Mouse (Mus musculus): ENCODE results near the gene Arl6ip1. TPM values are rescaled to one million over a fixed set of nuclear protein-coding genes. Genes with fewer than 3 reads are reported as not detected.

The Arl6ip1 gene
- total and polyA plus RNA-seq, 3 experiments, result 21.3 to 28.9 (median 26.1) TPM

DNA sequence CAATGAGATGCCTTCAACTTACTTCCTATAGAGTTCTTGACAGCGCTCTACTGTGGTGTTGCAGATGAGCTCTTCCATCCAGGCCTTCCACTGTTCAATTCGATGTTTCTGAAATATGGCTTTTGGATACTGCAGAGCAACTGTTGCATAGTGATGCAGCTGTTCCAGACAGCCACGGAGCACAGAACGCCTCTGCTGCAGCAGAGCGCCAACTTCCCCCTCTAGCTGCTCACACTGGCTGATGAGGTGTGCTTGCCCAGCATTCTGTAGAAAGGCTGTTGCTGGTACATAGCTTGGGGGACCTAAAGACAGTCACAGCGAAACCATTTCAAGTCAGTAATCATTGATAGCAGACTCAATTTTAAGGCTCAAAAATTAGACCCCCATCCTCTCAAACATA lies 24.7 kb upstream of the Arl6ip1 start:
- intact Hi-C loops (cut with DNase I), result no loop called here
- peaks cover 22% of the 10 kb centered on the region for H3K36me3 ChIP-seq (ENCODE audit: control insufficient read depth, insufficient read depth, low read length)
- WGBS, result 88% methylated on average over 6 of the region's 6 CpGs

DNA sequence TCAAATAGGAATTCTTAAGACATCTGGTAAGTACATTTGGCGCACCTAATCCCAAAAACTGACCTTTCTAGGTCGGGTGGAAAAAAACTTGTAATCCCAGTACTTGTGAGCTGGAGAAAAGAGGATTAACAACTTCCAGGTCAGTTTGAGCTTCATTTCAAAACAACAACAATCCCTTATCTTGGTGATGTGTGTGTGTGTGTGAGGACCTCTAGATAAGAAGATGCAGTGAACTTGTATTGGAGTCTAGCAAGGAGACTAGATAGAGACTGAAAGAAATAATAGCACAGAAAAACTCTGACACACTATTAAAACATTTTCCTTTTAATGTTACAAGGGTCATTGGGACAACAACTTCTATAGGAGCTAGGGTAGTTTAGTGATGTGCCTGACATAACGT lies 14.1 kb upstream of the Arl6ip1 start:
- TF ChIP-seq POLR2A (IDR thresholded peaks at IDR 0.05; ENCODE audit: insufficient read depth, low read depth, low read length), result no peak
- no peak for TF ChIP-seq EP300 (IDR thresholded peaks at IDR 0.05; ENCODE audit: insufficient read depth, low read depth, low read length)
- no peak for TF ChIP-seq CTCF (IDR thresholded peaks at IDR 0.05)
- Histone ChIP-seq H3K4me3 (no peak overlapping the region), H3K79me2 (replicated peaks; ENCODE audit: control insufficient read depth, insufficient read depth, low read length) (no peaks in the 10 kb centered on the region), H3K27ac (no peak overlapping the region), H3K36me3 (ENCODE audit: control insufficient read depth, insufficient read depth, low read length) (peaks cover 6% of the 10 kb centered on the region), H3K4me1 (ENCODE audit: control insufficient read depth, insufficient read depth, low read length) (no peaks in the 10 kb centered on the region), H3K9ac (ENCODE audit: low read depth, low read length) (no peak overlapping the region), H3K27me3 (ENCODE audit: control insufficient read depth, insufficient read depth, low read length) (no peaks in the 10 kb centered on the region)
- no peak for DNase-seq
- intact Hi-C loops (cut with DNase I), result no loop called here
- WGBS, result 87% methylated on average over 3 of the region's 3 CpGs

More for the DNA sequence above, 24.7 kb upstream of the Arl6ip1 start:
- Histone ChIP-seq H3K27ac (no peak overlapping the region), H3K9ac (ENCODE audit: low read depth, low read length) (no peak overlapping the region), H3K79me2 (replicated peaks; ENCODE audit: control insufficient read depth, insufficient read depth, low read length) (no peaks in the 10 kb centered on the region), H3K27me3 (ENCODE audit: control insufficient read depth, insufficient read depth, low read length) (no peaks in the 10 kb centered on the region), H3K4me3 (no peak overlapping the region), H3K4me1 (ENCODE audit: control insufficient read depth, insufficient read depth, low read length) (no peaks in the 10 kb centered on the region)
- TF ChIP-seq CTCF (IDR thresholded peaks at IDR 0.05), result no peak
- TF ChIP-seq POLR2A (IDR thresholded peaks at IDR 0.05; ENCODE audit: insufficient read depth, low read depth, low read length), result no peak
- TF ChIP-seq EP300 (IDR thresholded peaks at IDR 0.05; ENCODE audit: insufficient read depth, low read depth, low read length), result no peak
- DNase-seq, result no peak

DNA sequence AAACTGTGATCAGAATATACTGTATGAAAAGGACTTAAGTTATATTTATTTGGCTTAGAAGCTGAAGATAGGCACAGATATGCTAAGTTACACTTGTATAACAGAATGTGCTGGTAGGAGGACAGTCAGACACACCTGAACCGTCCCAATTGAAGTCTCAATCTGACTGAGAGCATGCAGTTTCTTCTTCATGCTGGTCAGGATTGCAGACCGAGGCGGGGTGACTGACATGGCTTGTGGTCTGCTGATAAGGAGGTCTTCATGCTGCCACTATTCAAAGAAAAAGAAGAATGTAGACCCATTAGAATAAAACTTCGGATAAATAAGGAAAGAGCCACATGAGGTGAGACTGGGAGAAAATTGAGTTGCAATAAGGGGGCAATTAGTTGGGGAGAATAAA lies 13.7 kb upstream of the Arl6ip1 start:
- intact Hi-C loops (cut with DNase I), result no loop called here
- H3K36me3 ChIP-seq (ENCODE audit: control insufficient read depth, insufficient read depth, low read length), result peaks cover 4% of the 10 kb centered on the region

DNA sequence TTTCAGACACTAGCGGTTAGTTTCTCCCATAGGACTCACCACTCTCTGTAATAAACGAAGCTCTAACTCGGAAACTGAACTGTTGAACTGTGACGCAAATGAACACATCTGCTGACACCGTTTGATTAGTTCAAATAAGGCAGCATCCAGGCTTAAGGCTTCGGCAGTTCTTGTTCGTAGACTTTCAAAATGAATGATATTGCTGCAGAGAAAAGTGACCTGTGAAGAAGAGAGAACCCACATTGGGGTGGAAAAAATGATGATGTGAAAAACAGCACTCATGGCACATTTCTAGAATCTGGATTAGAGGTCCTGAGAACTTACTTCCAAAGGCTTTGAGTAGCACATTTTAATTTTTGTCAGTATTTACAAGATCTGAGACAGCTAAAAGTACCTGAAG lies 11.8 kb upstream of the Arl6ip1 start:
- Histone ChIP-seq H3K27ac (no peak overlapping the region), H3K79me2 (replicated peaks; ENCODE audit: control insufficient read depth, insufficient read depth, low read length) (no peaks in the 10 kb centered on the region), H3K27me3 (ENCODE audit: control insufficient read depth, insufficient read depth, low read length) (no peaks in the 10 kb centered on the region), H3K4me3 (no peak overlapping the region), H3K9ac (ENCODE audit: low read depth, low read length) (no peak overlapping the region), H3K36me3 (ENCODE audit: control insufficient read depth, insufficient read depth, low read length) (peaks cover 5% of the 10 kb centered on the region), H3K4me1 (ENCODE audit: control insufficient read depth, insufficient read depth, low read length) (no peaks in the 10 kb centered on the region)
- intact Hi-C loops (cut with DNase I), result no loop called here
- DNase-seq, result no peak
- TF ChIP-seq EP300 (IDR thresholded peaks at IDR 0.05; ENCODE audit: insufficient read depth, low read depth, low read length) (no peak), CTCF (IDR thresholded peaks at IDR 0.05) (no peak), POLR2A (IDR thresholded peaks at IDR 0.05; ENCODE audit: insufficient read depth, low read depth, low read length) (no peak)
- WGBS, result 91% methylated on average over 7 of the region's 7 CpGs

More for the DNA sequence above, 13.7 kb upstream of the Arl6ip1 start:
- no peaks in the 10 kb centered on the region for H3K27me3 ChIP-seq (ENCODE audit: control insufficient read depth, insufficient read depth, low read length)
- no peak overlapping the region for H3K27ac ChIP-seq
- no peak for DNase-seq
- no peak overlapping the region for H3K4me3 ChIP-seq
- no peaks in the 10 kb centered on the region for H3K79me2 ChIP-seq (replicated peaks; ENCODE audit: control insufficient read depth, insufficient read depth, low read length)
- WGBS, result 84% methylated on average over 4 of the region's 4 CpGs
- TF ChIP-seq EP300 (IDR thresholded peaks at IDR 0.05; ENCODE audit: insufficient read depth, low read depth, low read length) (no peak), CTCF (IDR thresholded peaks at IDR 0.05) (no peak), POLR2A (IDR thresholded peaks at IDR 0.05; ENCODE audit: insufficient read depth, low read depth, low read length) (no peak)
- H3K4me1 ChIP-seq (ENCODE audit: control insufficient read depth, insufficient read depth, low read length), result no peaks in the 10 kb centered on the region
- H3K9ac ChIP-seq (ENCODE audit: low read depth, low read length), result no peak overlapping the region

DNA sequence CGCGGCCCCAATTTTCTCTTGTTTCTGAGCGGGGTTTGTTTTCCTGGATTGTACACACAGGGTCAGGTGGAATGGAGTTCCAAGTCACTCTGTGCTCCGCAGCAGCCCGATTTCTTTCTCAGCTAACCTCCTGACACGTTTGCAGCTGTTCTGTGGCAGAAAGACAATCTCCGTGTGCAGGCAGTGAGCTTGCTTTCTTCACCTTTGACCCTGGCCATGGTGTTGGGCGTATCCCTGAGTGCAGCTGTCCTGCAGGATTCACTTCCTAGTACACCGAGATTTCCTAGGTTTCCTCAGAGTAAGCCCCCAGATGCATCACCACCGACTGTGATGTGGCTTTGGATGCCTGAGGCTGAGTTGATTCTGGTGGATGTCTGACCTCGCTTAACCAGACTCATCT lies 5.7 kb upstream of the Arl6ip1 start:
- no peak overlapping the region for H3K27ac ChIP-seq
- no peak overlapping the region for H3K4me3 ChIP-seq
- intact Hi-C loops (cut with DNase I), result loop anchor here (5.0 kb wide), 2 partner anchors 37 to 57 kb away; no protein-coding TSS in a partner anchor
- 79% methylated on average over 11 of the region's 11 CpGs for WGBS
- peaks cover 5% of the 10 kb centered on the region for H3K36me3 ChIP-seq (ENCODE audit: control insufficient read depth, insufficient read depth, low read length)
- no peak for TF ChIP-seq POLR2A (IDR thresholded peaks at IDR 0.05; ENCODE audit: insufficient read depth, low read depth, low read length)
- no peak for TF ChIP-seq CTCF (IDR thresholded peaks at IDR 0.05)
- TF ChIP-seq EP300 (IDR thresholded peaks at IDR 0.05; ENCODE audit: insufficient read depth, low read depth, low read length), result no peak
- no peaks in the 10 kb centered on the region for H3K27me3 ChIP-seq (ENCODE audit: control insufficient read depth, insufficient read depth, low read length)
- DNase-seq, result no peak
- H3K79me2 ChIP-seq (replicated peaks; ENCODE audit: control insufficient read depth, insufficient read depth, low read length), result no peaks in the 10 kb centered on the region
- no peak overlapping the region for H3K9ac ChIP-seq (ENCODE audit: low read depth, low read length)
- no peaks in the 10 kb centered on the region for H3K4me1 ChIP-seq (ENCODE audit: control insufficient read depth, insufficient read depth, low read length)

DNA sequence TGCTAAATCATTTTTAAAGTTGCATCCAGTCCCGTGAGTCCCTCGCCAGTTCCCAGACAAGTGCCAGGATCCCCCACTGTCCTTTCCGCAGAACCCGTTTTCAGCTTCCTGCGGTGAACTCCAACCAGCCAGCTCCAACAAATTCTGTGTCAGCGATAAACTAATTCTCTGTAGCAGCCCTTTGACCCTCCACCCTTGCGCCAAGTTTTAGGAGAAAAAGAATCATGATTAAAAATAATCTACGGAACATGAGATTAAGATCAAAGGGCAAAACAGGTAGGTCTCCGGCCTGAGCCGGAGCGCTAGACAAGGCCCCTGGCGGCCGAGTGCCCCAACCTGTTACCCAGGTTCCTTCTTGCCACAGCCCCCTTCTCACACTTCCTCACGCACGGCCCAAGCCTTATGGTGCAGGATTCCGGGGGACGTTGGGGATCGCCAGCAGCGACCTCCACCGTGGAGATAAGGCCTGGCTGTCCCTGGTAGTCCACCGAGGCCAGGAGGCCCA lies 485 bp downstream of the Arl6ip1 start:
- TF ChIP-seq CTCF (IDR thresholded peaks at IDR 0.05), result peak; percentile 14; the same call in 1 of the 2 replicates
- no peak for TF ChIP-seq POLR2A (IDR thresholded peaks at IDR 0.05; ENCODE audit: insufficient read depth, low read depth, low read length)
- Histone ChIP-seq H3K4me1 (ENCODE audit: control insufficient read depth, insufficient read depth, low read length) (peaks cover 1% of the 10 kb centered on the region; the same call in 1 of the 2 replicates), H3K4me3 (peak overlapping the region; percentile 92), H3K9ac (ENCODE audit: low read depth, low read length) (peak overlapping the region; percentile 80), H3K27me3 (ENCODE audit: control insufficient read depth, insufficient read depth, low read length) (no peaks in the 10 kb centered on the region), H3K27ac (peak overlapping the region; percentile 86), H3K36me3 (ENCODE audit: control insufficient read depth, insufficient read depth, low read length) (peaks cover 10% of the 10 kb centered on the region), H3K79me2 (replicated peaks; ENCODE audit: control insufficient read depth, insufficient read depth, low read length) (peaks cover 3% of the 10 kb centered on the region)
- intact Hi-C loops (cut with DNase I), result loop anchor here (1.0 to 5.0 kb wide), 2 partner anchors 13 to 148 kb away; partner anchors contain the start of gene Rps15a
- under 1% methylated on average over 21 of the region's 21 CpGs for WGBS
- no peak for DNase-seq
